Mouse (Mus musculus): ENCODE data around the gene Bcl11a. TPM values are rescaled to one million over a fixed set of nuclear protein-coding genes. Genes with fewer than 3 reads are reported as not detected.

Bcl11a gene
- polyA plus RNA-seq, 1 experiment: 24.2 TPM

DNA sequence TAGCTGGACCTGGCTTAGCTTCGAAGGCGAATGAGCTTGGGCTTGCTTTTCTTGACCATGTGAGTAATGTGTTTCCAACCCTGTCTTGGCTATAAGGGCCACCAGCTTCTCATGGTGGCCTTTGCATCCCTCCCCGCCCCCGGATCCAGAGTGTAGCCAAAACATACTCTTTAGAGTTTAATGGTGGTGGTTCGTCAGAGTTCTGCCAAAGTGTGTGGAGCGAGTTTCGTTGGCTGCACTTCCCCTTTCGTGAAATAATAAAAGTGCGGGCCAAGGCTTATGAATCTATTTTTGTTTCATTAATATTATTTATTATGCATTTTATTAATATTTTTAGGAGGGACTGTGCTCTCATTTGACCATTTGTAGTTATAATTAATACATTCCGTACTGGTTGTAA lies 21.4 kb downstream of the Bcl11a start:
- no peak for DNase-seq (ENCODE audit: low read depth in 1 of 2, low spot score in 2 of 2)
- Histone ChIP-seq H3K36me3 (ENCODE audit: control insufficient read depth, insufficient read depth, low read length) (peaks cover 7% of the 10 kb centered on the region), H3K4me3 (ENCODE audit: extremely low read depth, insufficient read depth, insufficient read length) (no peak overlapping the region), H3K27me3 (ENCODE audit: control insufficient read depth, insufficient read depth, low read length) (no peaks in the 10 kb centered on the region), H3K4me1 (ENCODE audit: control insufficient read depth, insufficient read depth, insufficient read length) (peaks cover 10% of the 10 kb centered on the region), H3K27ac (ENCODE audit: insufficient read depth, low read length) (no peak overlapping the region)
- WGBS: 45% methylated on average over 10 of the region's 10 CpGs
- TF ChIP-seq CTCF (IDR thresholded peaks at IDR 0.05; ENCODE audit: extremely low read depth, insufficient read depth, insufficient read length, insufficient replicate concordance) (no peak), POLR2A (IDR thresholded peaks at IDR 0.05; ENCODE audit: low read depth, low read length) (no peak)

DNA sequence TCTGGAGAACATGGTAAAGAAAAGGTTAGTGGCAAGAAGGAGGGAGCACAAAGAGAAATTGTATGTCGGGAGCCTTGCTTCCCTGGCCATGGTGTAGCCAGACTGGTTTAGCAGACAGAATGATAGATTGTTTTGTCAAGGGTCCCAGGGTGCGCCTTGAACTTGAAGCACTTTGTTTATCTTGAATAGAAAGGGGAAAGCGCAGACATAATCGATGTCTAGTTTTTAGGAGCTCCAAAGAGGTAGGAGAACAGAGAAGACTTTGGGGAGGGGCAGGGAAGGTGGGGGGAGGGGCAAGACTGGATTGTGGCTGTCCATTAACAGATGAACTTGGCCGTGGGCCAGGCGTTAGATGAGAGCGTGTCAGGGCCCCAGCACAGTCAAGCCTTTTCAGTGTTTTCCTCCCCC lies 22.0 kb downstream of the Bcl11a start:
- no peaks in the 10 kb centered on the region for H3K27me3 ChIP-seq (ENCODE audit: control insufficient read depth, insufficient read depth, low read length)
- no peak overlapping the region for H3K4me3 ChIP-seq (ENCODE audit: extremely low read depth, insufficient read depth, insufficient read length)
- H3K27ac ChIP-seq (ENCODE audit: insufficient read depth, low read length): no peak overlapping the region
- whole genome bisulfite sequencing: 53% methylated on average over 7 of the region's 7 CpGs
- peaks cover 10% of the 10 kb centered on the region for H3K4me1 ChIP-seq (ENCODE audit: control insufficient read depth, insufficient read depth, insufficient read length)
- peaks cover 7% of the 10 kb centered on the region for H3K36me3 ChIP-seq (ENCODE audit: control insufficient read depth, insufficient read depth, low read length)
- TF ChIP-seq POLR2A (IDR thresholded peaks at IDR 0.05; ENCODE audit: low read depth, low read length) (no peak), CTCF (IDR thresholded peaks at IDR 0.05; ENCODE audit: extremely low read depth, insufficient read depth, insufficient read length, insufficient replicate concordance) (no peak)
- DNase-seq (ENCODE audit: low read depth in 1 of 2, low spot score in 2 of 2): no peak

DNA sequence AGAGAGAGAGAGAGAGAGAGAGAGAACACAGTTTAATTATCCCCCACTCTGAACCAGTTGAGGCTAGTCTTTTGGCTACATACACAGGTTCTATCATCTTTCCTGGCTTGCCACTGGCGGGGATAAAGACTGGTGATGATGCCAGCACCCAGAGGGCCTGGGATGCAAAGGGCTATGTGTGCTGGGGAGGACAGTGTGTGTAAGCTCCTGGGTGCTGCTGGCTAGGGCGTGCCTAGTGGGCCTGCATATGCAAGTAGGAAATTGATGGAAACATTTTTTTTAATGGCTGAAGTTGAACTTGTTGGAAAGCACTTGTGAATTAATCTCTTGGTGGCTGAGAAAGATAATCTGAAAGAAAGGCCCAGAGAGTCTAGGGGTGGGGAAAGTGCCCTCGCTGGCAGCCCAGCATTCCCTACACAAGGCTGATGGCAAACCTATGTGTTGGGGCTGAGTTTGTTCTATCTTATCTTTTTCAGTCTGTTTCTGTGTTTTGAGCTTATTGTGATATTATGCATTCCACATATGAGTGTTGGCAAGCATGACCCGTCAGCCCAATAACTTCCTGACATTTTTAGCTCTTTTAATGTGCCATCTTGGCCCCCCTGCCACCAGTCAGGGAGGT lies 22.7 kb downstream of the Bcl11a start:
- 77% methylated on average over 4 of the region's 4 CpGs for WGBS
- peak overlapping the region; percentile 5; the same call in 1 of the 2 replicates for H3K27ac ChIP-seq (ENCODE audit: insufficient read depth, low read length)
- TF ChIP-seq POLR2A (IDR thresholded peaks at IDR 0.05; ENCODE audit: low read depth, low read length) (no peak), CTCF (IDR thresholded peaks at IDR 0.05; ENCODE audit: extremely low read depth, insufficient read depth, insufficient read length, insufficient replicate concordance) (no peak)
- H3K4me1 ChIP-seq (ENCODE audit: control insufficient read depth, insufficient read depth, insufficient read length): peaks cover 10% of the 10 kb centered on the region
- H3K27me3 ChIP-seq (ENCODE audit: control insufficient read depth, insufficient read depth, low read length): no peaks in the 10 kb centered on the region
- peaks cover 6% of the 10 kb centered on the region for H3K36me3 ChIP-seq (ENCODE audit: control insufficient read depth, insufficient read depth, low read length)
- H3K4me3 ChIP-seq (ENCODE audit: extremely low read depth, insufficient read depth, insufficient read length): no peak overlapping the region
- DNase-seq (ENCODE audit: low read depth in 1 of 2, low spot score in 2 of 2): no peak

DNA sequence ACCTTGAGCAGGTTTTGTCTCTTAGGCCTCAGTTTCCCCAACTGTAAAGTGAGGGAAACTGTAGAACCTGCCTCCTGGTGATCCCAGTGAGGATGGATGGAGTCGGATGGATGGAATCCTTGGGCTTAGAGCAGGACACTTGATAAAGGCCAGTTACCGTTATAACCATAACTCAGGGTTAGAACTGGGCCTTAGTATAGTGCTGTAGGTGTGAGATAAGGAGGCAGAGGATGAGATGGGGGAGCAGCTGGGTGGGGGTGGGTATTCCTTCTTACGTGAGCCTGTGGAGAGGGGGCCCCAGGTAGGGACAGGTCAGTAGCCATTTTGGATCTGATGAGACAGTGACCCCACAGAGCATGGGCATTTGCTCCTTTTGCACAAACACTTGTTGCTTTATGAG lies 23.8 kb downstream of the Bcl11a start:
- TF ChIP-seq POLR2A (IDR thresholded peaks at IDR 0.05; ENCODE audit: low read depth, low read length) (no peak), CTCF (IDR thresholded peaks at IDR 0.05; ENCODE audit: extremely low read depth, insufficient read depth, insufficient read length, insufficient replicate concordance) (no peak)
- no peak overlapping the region for H3K4me3 ChIP-seq (ENCODE audit: extremely low read depth, insufficient read depth, insufficient read length)
- peaks cover 10% of the 10 kb centered on the region for H3K4me1 ChIP-seq (ENCODE audit: control insufficient read depth, insufficient read depth, insufficient read length)
- no peak for DNase-seq (ENCODE audit: low read depth in 1 of 2, low spot score in 2 of 2)
- no peaks in the 10 kb centered on the region for H3K27me3 ChIP-seq (ENCODE audit: control insufficient read depth, insufficient read depth, low read length)
- 85% methylated on average over 3 of the region's 3 CpGs for WGBS
- no peak overlapping the region for H3K27ac ChIP-seq (ENCODE audit: insufficient read depth, low read length)
- peaks cover 7% of the 10 kb centered on the region for H3K36me3 ChIP-seq (ENCODE audit: control insufficient read depth, insufficient read depth, low read length)

DNA sequence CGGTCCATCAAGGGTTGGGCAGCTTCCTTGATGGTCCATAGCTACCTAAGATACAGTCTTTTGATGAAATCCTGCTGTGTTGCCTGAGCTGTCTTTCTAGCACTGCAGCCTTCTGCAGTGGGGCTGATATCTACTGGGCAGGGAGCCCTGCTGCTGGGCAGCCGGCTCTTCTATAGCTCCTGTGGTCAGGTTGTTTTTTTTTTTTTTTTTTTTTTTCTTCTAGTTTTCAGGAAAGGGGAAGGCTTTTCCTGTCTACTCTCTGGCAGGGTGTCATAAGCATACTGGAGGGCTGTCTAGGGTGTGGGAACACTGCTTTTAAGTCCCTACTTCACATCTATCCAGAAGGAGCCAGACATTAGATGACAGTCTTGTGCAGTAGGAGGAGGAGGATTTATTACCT lies 24.5 kb downstream of the Bcl11a start:
- 65% methylated on average over 2 of the region's 2 CpGs for WGBS
- TF ChIP-seq POLR2A (IDR thresholded peaks at IDR 0.05; ENCODE audit: low read depth, low read length): no peak
- DNase-seq (ENCODE audit: low read depth in 1 of 2, low spot score in 2 of 2): no peak
- H3K27me3 ChIP-seq (ENCODE audit: control insufficient read depth, insufficient read depth, low read length): no peaks in the 10 kb centered on the region
- no peak overlapping the region for H3K4me3 ChIP-seq (ENCODE audit: extremely low read depth, insufficient read depth, insufficient read length)
- no peak overlapping the region for H3K27ac ChIP-seq (ENCODE audit: insufficient read depth, low read length)
- H3K36me3 ChIP-seq (ENCODE audit: control insufficient read depth, insufficient read depth, low read length): peaks cover 6% of the 10 kb centered on the region; the same call in 1 of the 2 replicates
- H3K4me1 ChIP-seq (ENCODE audit: control insufficient read depth, insufficient read depth, insufficient read length): peaks cover 11% of the 10 kb centered on the region

DNA sequence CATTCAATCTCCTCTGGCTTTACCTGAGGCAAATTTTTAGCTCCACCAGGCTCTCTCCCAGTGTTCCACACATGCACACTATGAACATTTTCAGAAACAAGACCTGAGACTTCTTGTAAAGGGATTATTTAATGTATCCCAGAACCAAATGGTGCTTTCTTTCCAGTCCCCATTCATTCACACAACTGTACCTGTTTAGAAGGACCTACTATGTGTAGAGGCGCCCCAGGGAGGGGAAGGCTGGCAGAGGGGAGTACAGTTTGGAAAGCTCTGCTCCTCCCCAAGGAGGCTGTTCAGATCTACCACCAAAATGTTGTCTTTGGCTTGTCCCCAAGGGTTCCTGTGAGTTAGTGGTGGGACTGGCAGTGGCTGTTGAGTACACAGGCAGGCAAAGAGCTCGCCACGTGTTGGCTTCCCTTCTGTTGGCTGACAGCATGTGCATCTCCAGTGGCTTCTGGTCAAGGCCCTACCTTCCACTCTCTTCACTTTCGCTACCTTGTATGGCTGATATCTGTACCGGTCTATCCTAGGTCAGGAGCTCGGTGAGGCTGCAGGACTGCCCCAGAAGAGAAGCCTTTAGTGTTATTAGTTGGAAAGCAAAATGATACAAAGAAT lies 25.4 kb downstream of the Bcl11a start:
- peaks cover 13% of the 10 kb centered on the region for H3K4me1 ChIP-seq (ENCODE audit: control insufficient read depth, insufficient read depth, insufficient read length)
- no peak overlapping the region for H3K4me3 ChIP-seq (ENCODE audit: extremely low read depth, insufficient read depth, insufficient read length)
- no peaks in the 10 kb centered on the region for H3K27me3 ChIP-seq (ENCODE audit: control insufficient read depth, insufficient read depth, low read length)
- no peak for DNase-seq (ENCODE audit: low read depth in 1 of 2, low spot score in 2 of 2)
- TF ChIP-seq POLR2A (IDR thresholded peaks at IDR 0.05; ENCODE audit: low read depth, low read length) (no peak), CTCF (IDR thresholded peaks at IDR 0.05; ENCODE audit: extremely low read depth, insufficient read depth, insufficient read length, insufficient replicate concordance) (no peak)
- H3K36me3 ChIP-seq (ENCODE audit: control insufficient read depth, insufficient read depth, low read length): peaks cover 4% of the 10 kb centered on the region; the same call in 1 of the 2 replicates
- WGBS: 77% methylated on average over 6 of the region's 6 CpGs
- H3K27ac ChIP-seq (ENCODE audit: insufficient read depth, low read length): no peak overlapping the region

DNA sequence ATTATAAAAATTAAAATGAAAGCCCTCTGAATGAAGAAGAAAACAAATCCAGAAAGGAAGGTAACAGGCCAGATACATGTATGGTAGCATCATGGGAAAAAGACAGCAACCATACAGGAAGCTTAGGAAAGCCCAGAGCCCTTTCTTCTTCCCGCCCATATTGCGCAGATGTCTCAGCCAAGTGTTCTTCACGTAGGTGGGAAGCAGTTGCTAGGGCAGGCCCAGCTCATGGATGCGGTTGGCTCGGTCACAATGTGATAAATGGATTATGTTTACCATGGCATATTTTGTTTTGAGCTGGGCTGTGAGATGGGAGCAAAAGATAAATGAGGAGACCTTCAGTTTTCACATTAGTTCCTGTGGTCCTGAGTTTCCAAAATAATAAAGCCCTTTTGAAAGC lies 29.6 kb downstream of the Bcl11a start:
- 92% methylated on average over 5 of the region's 5 CpGs for WGBS

More for the DNA sequence above, 29.6 kb downstream of the Bcl11a start:
- no peaks in the 10 kb centered on the region for H3K27me3 ChIP-seq (ENCODE audit: control insufficient read depth, insufficient read depth, low read length)
- no peak overlapping the region for H3K4me3 ChIP-seq (ENCODE audit: extremely low read depth, insufficient read depth, insufficient read length)
- H3K4me1 ChIP-seq (ENCODE audit: control insufficient read depth, insufficient read depth, insufficient read length): peaks cover 7% of the 10 kb centered on the region; the same call in 1 of the 2 replicates
- no peak for DNase-seq (ENCODE audit: low read depth in 1 of 2, low spot score in 2 of 2)
- peaks cover 6% of the 10 kb centered on the region; the same call in 1 of the 2 replicates for H3K36me3 ChIP-seq (ENCODE audit: control insufficient read depth, insufficient read depth, low read length)
- TF ChIP-seq CTCF (IDR thresholded peaks at IDR 0.05; ENCODE audit: extremely low read depth, insufficient read depth, insufficient read length, insufficient replicate concordance): no peak
- TF ChIP-seq POLR2A (IDR thresholded peaks at IDR 0.05; ENCODE audit: low read depth, low read length): no peak
- H3K27ac ChIP-seq (ENCODE audit: insufficient read depth, low read length): no peak overlapping the region

Measured in spleen, adult 2 months (tissue).